Mouse (Mus musculus) adrenal gland, postnatal 25 days (tissue): ENCODE measurements around the gene Mgst3. TPM values are rescaled to one million over a fixed set of nuclear protein-coding genes. Genes with fewer than 3 reads are reported as not detected.
"Not testable (repeated sequence)": the region's sequence is repeated elsewhere in the genome, so short reads cannot be mapped to it uniquely, and the experiment has no call there.

Experiments
- DNase-seq: peaks from one replicate; pipeline ENCODE4 v3.0.0; 2021; ENCODE audit warnings: mixed read lengths
- microRNA-seq, 2 experiments: library from miRNA; unstranded; fragments of <30 nt; microRNA quantifications; one replicate each; pipeline ENCODE4 v1.2.0; 2021
- total RNA-seq: library from RNA; stranded (reverse); gene quantifications from 2 replicates; pipeline ENCODE4 v1.2.3, GENCODE M21; 2021

The Mgst3 gene
- total RNA-seq, 1 experiment from 2014 or later = 95.1 TPM

GRCm38 (mm10) chr1:167358731-167359130 lies 34.9 kb downstream of the Mgst3 start:
- no peak for DNase-seq

- no peak for DNase-seq
Measured at GRCm38 (mm10) chr1:167357387-167357786, 36.3 kb downstream of the Mgst3 start.

- no peak for DNase-seq
Measured at GRCm38 (mm10) chr1:167352403-167352802, 41.2 kb downstream of the Mgst3 start.

- DNase-seq = no peak
Measured at GRCm38 (mm10) chr1:167350597-167351415, 42.8 kb downstream of the Mgst3 start.

GRCm38 (mm10) chr1:167349815-167350596 lies 43.6 kb downstream of the Mgst3 start, which contains the start of gene Aldh9a1:
Gene Aldh9a1 (plus strand): TSS chr1:167349991.
- peak; percentile 89 for DNase-seq

- not testable (repeated sequence) for DNase-seq
Measured at GRCm38 (mm10) chr1:167349206-167349605, 44.4 kb downstream of the Mgst3 start.

GRCm38 (mm10) chr1:167345994-167346520 lies 47.6 kb downstream of the Mgst3 start:
- DNase-seq = not testable (repeated sequence)

GRCm38 (mm10) chr1:167342831-167343230 lies 50.8 kb downstream of the Mgst3 start:
- no peak for DNase-seq

GRCm38 (mm10) chr1:167340910-167341528 lies 52.6 kb downstream of the Mgst3 start:
- DNase-seq = no peak

- no peak for DNase-seq
Measured at GRCm38 (mm10) chr1:167340111-167340787, 53.4 kb downstream of the Mgst3 start.

GRCm38 (mm10) chr1:167339177-167339781 lies 54.4 kb downstream of the Mgst3 start:
- DNase-seq = no peak

GRCm38 (mm10) chr1:167337463-167338095 lies 56.1 kb downstream of the Mgst3 start:
- DNase-seq = peak; percentile 80

- no peak for DNase-seq
Measured at GRCm38 (mm10) chr1:167336398-167336797, 57.2 kb downstream of the Mgst3 start.

- DNase-seq = no peak
Measured at GRCm38 (mm10) chr1:167331106-167331505, 62.5 kb downstream of the Mgst3 start.

GRCm38 (mm10) chr1:167328776-167329175 lies 64.9 kb downstream of the Mgst3 start:
- no peak for DNase-seq

Small RNA genes lying within 50 kb of the gene (microRNA-seq; reads per million reads assigned to microRNA genes)
- 0.69 to 0.71 reads per million in 2 experiments for gene Gm25911

Other genes starting within 250 kb of the Mgst3 start
- 47.5 and 53.1 TPM in 2 replicates for gene Uck2, start 108.5 kb downstream of the Mgst3 start, total RNA-seq
- gene Tmco1, start 85.5 kb downstream of the Mgst3 start, total RNA-seq = 151 and 164 TPM in 2 replicates
- 64.4 and 67.5 TPM in 2 replicates for gene Aldh9a1, start 43.9 kb downstream of the Mgst3 start, total RNA-seq
- gene Lrrc52, start 72.9 kb upstream of the Mgst3 start, total RNA-seq = 0.86 TPM in 1 of 2 replicates, not detected in the other
- gene Rxrg, start 204.5 kb upstream of the Mgst3 start, total RNA-seq = 2.8 and 3.8 TPM in 2 replicates